Mouse (Mus musculus) kidney, adult 2 months (tissue): Measurements from ENCODE around the gene Ppp1r3c.

ENCODE experiments used
- CTCF ChIP-seq: fragments of 200-500 bp; conservative IDR thresholded peaks from 2 replicates; pipeline ENCODE4 v1.5.1; 2011; ENCODE audit warnings: low read depth, mild to moderate bottlenecking, control low read depth, low read length, moderate library complexity, mixed read lengths; ENCODE audit not compliant: insufficient read depth, insufficient read length
- POLR2A ChIP-seq: fragments of 200-500 bp; IDR thresholded peaks from one replicate; pipeline ENCODE4 v1.6.1; 2011; ENCODE audit warnings: low read depth, low read length, control low read depth

GRCm38 (mm10) chr19:36773716-36774459 is 37.4 kb upstream of the Ppp1r3c start:
- TF ChIP-seq CTCF (no peak), POLR2A (no peak)
